Mouse (Mus musculus): ENCODE data around the gene Dppa1. TPM values are rescaled to one million over a fixed set of nuclear protein-coding genes. Genes with fewer than 3 reads are reported as not detected.

Gene Dppa1
- polyA plus RNA-seq, 1 experiment from 2014 or later: not detected

DNA sequence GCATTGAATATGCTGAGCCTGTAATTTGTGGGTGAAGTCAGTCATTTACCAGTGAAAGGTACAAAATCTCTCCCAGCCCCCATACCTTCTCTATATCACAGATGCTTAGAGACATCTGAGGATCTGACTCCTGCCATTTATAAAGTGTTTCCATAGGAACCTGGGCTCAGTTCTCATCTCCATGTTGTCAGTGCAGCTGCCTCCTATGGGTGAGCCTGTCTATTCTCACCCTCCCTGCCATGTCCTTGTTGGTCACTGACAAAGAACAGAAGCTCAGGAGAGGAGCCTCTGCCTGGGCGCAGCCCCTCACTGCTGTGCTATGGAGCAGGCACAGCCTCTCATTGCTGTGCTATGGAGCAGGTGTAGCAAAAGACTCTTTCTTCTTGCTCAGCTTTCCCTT, 9.1 kb downstream of the Dppa1 start:
- 84% methylated on average over 1 of the region's 1 CpGs for WGBS
- no peaks in the 10 kb centered on the region for H3K36me3 ChIP-seq (replicated peaks)
- no peaks in the 10 kb centered on the region for H3K4me1 ChIP-seq
- H3K4me3 ChIP-seq: no peak overlapping the region
- H3K27me3 ChIP-seq (replicated peaks; ENCODE audit: low read depth, poor library complexity, severe bottlenecking): no peaks in the 10 kb centered on the region
- H3K9me3 ChIP-seq: no peaks in the 10 kb centered on the region
- H3K27ac ChIP-seq (replicated peaks): no peak overlapping the region
- no peak for DNase-seq (ENCODE audit: low spot score)

DNA sequence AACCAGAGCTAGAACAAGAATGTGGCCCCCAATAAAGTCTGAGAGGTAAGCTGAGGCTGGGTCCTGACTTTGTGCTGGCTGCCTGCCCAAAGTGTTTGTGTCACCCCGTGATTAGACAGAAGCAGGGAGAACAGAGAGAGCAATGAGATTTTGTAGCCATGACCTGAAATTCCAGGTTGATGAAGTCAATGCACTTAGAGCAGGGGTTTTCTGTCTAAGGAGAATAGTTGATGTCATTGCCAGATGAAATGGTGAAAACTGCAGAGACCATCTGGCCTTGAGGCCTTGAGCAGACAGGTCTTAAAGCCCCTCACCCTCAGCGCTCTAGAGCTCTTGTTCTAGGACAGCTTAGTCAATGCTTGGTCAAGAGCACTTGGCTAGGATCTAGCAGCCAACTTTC, 36.6 kb downstream of the Dppa1 start:
- DNase-seq (ENCODE audit: low spot score): no peak
- Histone ChIP-seq H3K36me3 (replicated peaks) (no peaks in the 10 kb centered on the region), H3K4me1 (no peaks in the 10 kb centered on the region), H3K27me3 (replicated peaks; ENCODE audit: low read depth, poor library complexity, severe bottlenecking) (no peaks in the 10 kb centered on the region), H3K4me3 (no peak overlapping the region), H3K9me3 (no peaks in the 10 kb centered on the region), H3K27ac (replicated peaks) (no peak overlapping the region)
- 85% methylated on average over 2 of the region's 2 CpGs for WGBS

- no peaks in the 10 kb centered on the region for H3K27me3 ChIP-seq (replicated peaks; ENCODE audit: low read depth, poor library complexity, severe bottlenecking)
- no peak overlapping the region for H3K27ac ChIP-seq (replicated peaks)
- WGBS: 88% methylated on average over 5 of the region's 5 CpGs
- DNase-seq (ENCODE audit: low spot score): no peak
- H3K9me3 ChIP-seq: no peaks in the 10 kb centered on the region
- H3K4me1 ChIP-seq: no peaks in the 10 kb centered on the region
- no peaks in the 10 kb centered on the region for H3K36me3 ChIP-seq (replicated peaks)
- no peak overlapping the region for H3K4me3 ChIP-seq
Observed at GRCm38 (mm10) chr11:46582741-46583140, 46.3 kb downstream of the Dppa1 start.

DNA sequence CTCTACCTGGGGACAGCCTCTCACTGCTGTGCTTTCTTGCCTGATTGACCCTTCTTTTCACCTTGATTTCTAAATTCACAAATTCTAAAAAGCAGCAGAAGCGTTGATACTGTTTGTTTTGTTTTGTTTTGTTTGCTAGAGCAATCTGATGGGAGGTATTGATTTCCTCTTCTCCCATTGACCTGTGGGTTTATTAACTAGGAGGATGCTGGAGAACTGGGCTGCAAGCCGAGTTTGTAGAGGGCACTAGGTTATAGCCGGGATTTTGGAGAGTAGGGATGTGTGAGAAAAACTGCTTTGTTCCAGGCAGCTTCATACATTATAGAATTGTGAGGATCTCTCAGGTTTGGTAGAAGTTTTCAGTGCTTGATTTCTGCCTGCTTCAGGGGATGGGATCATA, 48.6 kb downstream of the Dppa1 start:
- no peaks in the 10 kb centered on the region for H3K4me1 ChIP-seq
- no peak overlapping the region for H3K27ac ChIP-seq (replicated peaks)
- H3K9me3 ChIP-seq: no peaks in the 10 kb centered on the region
- no peaks in the 10 kb centered on the region for H3K27me3 ChIP-seq (replicated peaks; ENCODE audit: low read depth, poor library complexity, severe bottlenecking)
- no peaks in the 10 kb centered on the region for H3K36me3 ChIP-seq (replicated peaks)
- 88% methylated on average over 3 of the region's 3 CpGs for WGBS
- H3K4me3 ChIP-seq: no peak overlapping the region
- no peak for DNase-seq (ENCODE audit: low spot score)

GRCm38 (mm10) chr11:46578771-46579281, 50.2 kb downstream of the Dppa1 start:
- DNase-seq (ENCODE audit: low spot score): peak; percentile 7
- no peaks in the 10 kb centered on the region for H3K27me3 ChIP-seq (replicated peaks; ENCODE audit: low read depth, poor library complexity, severe bottlenecking)
- no peak overlapping the region for H3K4me3 ChIP-seq
- no peaks in the 10 kb centered on the region for H3K9me3 ChIP-seq
- 61% methylated on average over 5 of the region's 5 CpGs for WGBS
- no peaks in the 10 kb centered on the region for H3K4me1 ChIP-seq
- no peaks in the 10 kb centered on the region for H3K36me3 ChIP-seq (replicated peaks)
- H3K27ac ChIP-seq (replicated peaks): no peak overlapping the region

GRCm38 (mm10) chr11:46571327-46571726, 57.7 kb downstream of the Dppa1 start, which contains the start of gene BC053393:
Gene BC053393 (plus strand): TSS chr11:46571536.
- Histone ChIP-seq H3K27me3 (replicated peaks; ENCODE audit: low read depth, poor library complexity, severe bottlenecking) (no peaks in the 10 kb centered on the region), H3K9me3 (no peaks in the 10 kb centered on the region), H3K36me3 (replicated peaks) (no peaks in the 10 kb centered on the region), H3K4me3 (no peak within 1 kb of the TSS), H3K27ac (replicated peaks) (no peak within 1 kb of the TSS), H3K4me1 (no peaks in the 10 kb centered on the region)
- no peak for DNase-seq (ENCODE audit: low spot score)
- 89% methylated on average over 1 of the region's 1 CpGs for WGBS

DNA sequence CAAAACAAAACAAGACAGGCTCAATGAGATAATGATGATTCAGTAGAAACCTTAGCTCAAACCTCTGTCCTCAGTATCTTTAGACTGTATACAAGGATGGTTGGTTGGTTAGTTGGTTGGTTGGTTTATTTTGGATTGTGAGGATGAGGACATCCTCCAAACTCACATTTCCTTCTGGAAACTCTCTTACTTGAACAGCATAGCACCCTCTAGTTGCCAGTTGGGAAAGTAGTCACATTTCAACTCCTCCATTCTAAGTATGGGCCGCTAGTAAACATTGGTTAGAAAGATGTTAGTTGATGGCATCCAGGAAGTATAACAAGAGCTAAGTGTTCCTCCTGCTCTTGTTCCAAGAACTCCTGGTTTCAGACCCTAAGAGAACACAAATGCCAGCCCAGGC, 60.0 kb downstream of the Dppa1 start:
- H3K4me1 ChIP-seq: no peaks in the 10 kb centered on the region
- no peaks in the 10 kb centered on the region for H3K36me3 ChIP-seq (replicated peaks)
- H3K9me3 ChIP-seq: no peaks in the 10 kb centered on the region
- no peak for DNase-seq (ENCODE audit: low spot score)
- H3K27ac ChIP-seq (replicated peaks): no peak overlapping the region
- no peaks in the 10 kb centered on the region for H3K27me3 ChIP-seq (replicated peaks; ENCODE audit: low read depth, poor library complexity, severe bottlenecking)
- WGBS: 76% methylated on average over 1 of the region's 1 CpGs
- H3K4me3 ChIP-seq: no peak overlapping the region

DNA sequence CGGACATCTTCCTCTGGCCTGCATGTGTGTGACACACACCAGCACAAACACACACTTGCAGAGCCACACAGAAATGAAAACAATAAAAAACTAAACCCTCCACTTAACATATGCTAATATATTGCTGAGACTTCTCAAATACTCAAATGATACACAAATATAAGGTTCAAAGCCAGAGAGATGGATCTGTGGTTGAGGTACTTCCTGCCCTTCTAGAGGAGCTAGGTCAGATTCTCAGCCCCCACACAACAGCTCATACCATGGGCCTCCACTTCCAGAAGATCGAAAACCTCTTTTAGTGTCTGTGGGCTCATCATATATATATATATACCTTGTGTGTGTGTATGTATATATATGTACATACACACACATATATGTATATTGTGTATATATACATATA, 63.1 kb downstream of the Dppa1 start:
- WGBS: 91% methylated on average over 2 of the region's 2 CpGs
- no peaks in the 10 kb centered on the region for H3K36me3 ChIP-seq (replicated peaks)
- DNase-seq (ENCODE audit: low spot score): no peak
- no peaks in the 10 kb centered on the region for H3K27me3 ChIP-seq (replicated peaks; ENCODE audit: low read depth, poor library complexity, severe bottlenecking)
- H3K4me3 ChIP-seq: no peak overlapping the region
- H3K9me3 ChIP-seq: no peaks in the 10 kb centered on the region
- no peak overlapping the region for H3K27ac ChIP-seq (replicated peaks)
- no peaks in the 10 kb centered on the region for H3K4me1 ChIP-seq

DNA sequence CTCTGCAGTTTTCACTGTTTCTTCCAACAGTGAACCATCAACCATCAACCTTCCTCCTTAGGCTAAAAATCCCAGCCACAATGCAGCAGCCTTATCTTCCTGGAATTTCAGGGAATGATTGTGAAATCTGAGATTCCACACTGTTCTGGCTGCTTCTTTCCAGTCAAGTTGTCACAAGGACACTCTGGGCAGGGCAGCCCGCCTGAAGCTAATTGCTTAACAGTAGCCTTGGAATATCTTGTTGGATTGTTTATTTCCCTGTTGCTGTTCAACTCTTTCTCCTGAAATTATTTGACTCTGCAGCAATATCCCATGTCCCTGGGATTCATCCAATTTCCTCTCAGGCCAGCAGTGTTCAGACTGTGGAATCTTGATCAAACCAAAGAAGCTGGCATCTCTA, 64.4 kb downstream of the Dppa1 start:
- Histone ChIP-seq H3K4me3 (no peak overlapping the region), H3K36me3 (replicated peaks) (no peaks in the 10 kb centered on the region), H3K9me3 (no peaks in the 10 kb centered on the region), H3K4me1 (no peaks in the 10 kb centered on the region), H3K27me3 (replicated peaks; ENCODE audit: low read depth, poor library complexity, severe bottlenecking) (no peaks in the 10 kb centered on the region), H3K27ac (replicated peaks) (no peak overlapping the region)
- no peak for DNase-seq (ENCODE audit: low spot score)
- 66% methylated on average over 1 of the region's 1 CpGs for WGBS

GRCm38 (mm10) chr11:46561096-46561495, 68.0 kb downstream of the Dppa1 start:
- DNase-seq (ENCODE audit: low spot score): no peak
- Histone ChIP-seq H3K27ac (replicated peaks) (no peak overlapping the region), H3K4me3 (no peak overlapping the region), H3K4me1 (no peaks in the 10 kb centered on the region), H3K27me3 (replicated peaks; ENCODE audit: low read depth, poor library complexity, severe bottlenecking) (no peaks in the 10 kb centered on the region), H3K9me3 (no peaks in the 10 kb centered on the region), H3K36me3 (replicated peaks) (no peaks in the 10 kb centered on the region)
- 89% methylated on average over 4 of the region's 4 CpGs for WGBS

Other genes with a start within 250 kb of the Dppa1 start
- 0.04 and 0.05 TPM in 2 replicates for gene Itk, start 239.7 kb downstream of the Dppa1 start, polyA plus RNA-seq (2016; fragmentation: Nextera tagmentation; extraction: Ambion mirVana)
- not detected in 2 replicates for gene Fam71b, start 232.7 kb downstream of the Dppa1 start, polyA plus RNA-seq (2016; fragmentation: Nextera tagmentation; extraction: Ambion mirVana)
- 90.5 and 92.0 TPM in 2 replicates for gene Med7, start 192.3 kb downstream of the Dppa1 start, polyA plus RNA-seq (2016; fragmentation: Nextera tagmentation; extraction: Ambion mirVana)
- gene Havcr2, start 174.3 kb downstream of the Dppa1 start, polyA plus RNA-seq (2016; fragmentation: Nextera tagmentation; extraction: Ambion mirVana): 0.08 TPM in 1 of 2 replicates, not detected in the other
- gene Gm12169, start 105.0 kb downstream of the Dppa1 start, polyA plus RNA-seq (2016; fragmentation: Nextera tagmentation; extraction: Ambion mirVana): not detected in 2 replicates
- not detected in 2 replicates for gene BC053393, start 57.7 kb downstream of the Dppa1 start, polyA plus RNA-seq (2016; fragmentation: Nextera tagmentation; extraction: Ambion mirVana)
- 0.15 TPM in 1 of 2 replicates, not detected in the other for gene Timd2, start 77.8 kb upstream of the Dppa1 start, polyA plus RNA-seq (2016; fragmentation: Nextera tagmentation; extraction: Ambion mirVana)
- not detected in 2 replicates for gene Havcr1, start 105.8 kb upstream of the Dppa1 start, polyA plus RNA-seq (2016; fragmentation: Nextera tagmentation; extraction: Ambion mirVana)
- 0.27 TPM in 1 of 2 replicates, not detected in the other for gene Timd4, start 181.5 kb upstream of the Dppa1 start, polyA plus RNA-seq (2016; fragmentation: Nextera tagmentation; extraction: Ambion mirVana)

All from embryonic facial prominence, embryonic 10.5 days (tissue).